Mouse (Mus musculus): Measurements from ENCODE around the gene Tlr8.

DNA sequence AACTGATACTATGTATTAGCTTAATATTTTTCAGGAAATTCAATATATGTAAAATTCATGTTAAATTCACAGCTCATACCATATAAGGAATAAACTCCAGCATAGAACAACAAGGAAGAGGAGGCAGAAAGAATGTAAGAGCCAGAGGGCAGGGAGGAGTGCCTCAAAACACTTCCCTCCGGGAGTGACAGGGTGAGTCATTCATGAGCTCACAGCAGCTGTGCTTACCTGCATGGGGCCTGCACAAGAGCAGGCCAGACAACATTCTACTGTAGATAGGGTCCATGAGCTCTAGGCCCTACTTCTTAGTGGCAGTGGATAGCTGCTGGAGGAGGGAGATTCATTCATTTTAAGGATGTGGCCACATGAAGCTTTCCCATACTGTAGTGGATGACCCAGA lies 34.3 kb downstream of the Tlr8 start:
- no peak for TF ChIP-seq ZNF384 (IDR thresholded peaks at IDR 0.05; ENCODE audit: low read depth, low read length)
- TF ChIP-seq HCFC1 (IDR thresholded peaks at IDR 0.05; ENCODE audit: borderline replicate concordance, insufficient read depth, low read length): no peak
- TF ChIP-seq ZC3H11A (IDR thresholded peaks at IDR 0.05; ENCODE audit: borderline replicate concordance, low read depth, low read length): no peak
- TF ChIP-seq MAFK (IDR thresholded peaks at IDR 0.05; ENCODE audit: insufficient read depth, low read depth, low read length): no peak

Measured in ES-E14 (cell line).